Mouse (Mus musculus): ENCODE data around the gene Slc7a1. TPM values are rescaled to one million over a fixed set of nuclear protein-coding genes. Genes with fewer than 3 reads are reported as not detected.

Slc7a1 gene
- total and polyA plus RNA-seq, 3 experiments = 64.1 to 133 (median 80.9) TPM

- no peak for TF ChIP-seq MEF2A (IDR thresholded peaks at IDR 0.05; ENCODE audit: extremely low read depth, insufficient replicate concordance, low read depth, low read length, poor library complexity, severe bottlenecking)
- TF ChIP-seq ZMIZ1 (IDR thresholded peaks at IDR 0.05; ENCODE audit: low read depth, low read length) = no peak
- TF ChIP-seq RAD21 (IDR thresholded peaks at IDR 0.05; ENCODE audit: low read depth, low read length) = peak; percentile 36
- no peak for TF ChIP-seq MYB (IDR thresholded peaks at IDR 0.05; ENCODE audit: low read depth, low read length)
- peak; percentile 98 for TF ChIP-seq ETS1 (IDR thresholded peaks at IDR 0.05; ENCODE audit: low read depth, low read length)
- peak in 1 of 2 experiments; percentile 70; a peak in 2 of 4 replicates for TF ChIP-seq EP300 (IDR thresholded peaks at IDR 0.05; ENCODE audit: low read depth in 1 of 2, low read length in 2 of 2)
- TF ChIP-seq HCFC1 (IDR thresholded peaks at IDR 0.05; ENCODE audit: low read depth, low read length) = peak; percentile 66
- TF ChIP-seq BHLHE40 (IDR thresholded peaks at IDR 0.05; ENCODE audit: borderline replicate concordance, low read depth, low read length) = 0 out of 2 replicates have a peak, but pooled peaks have one; percentile 34
- no peak for TF ChIP-seq MYC (IDR thresholded peaks at IDR 0.05; ENCODE audit: low read depth, low read length)
These were observed 88.9 kb downstream of the Slc7a1 start (continued) for GRCm38 (mm10) chr5:148310790-148311189.

DNA sequence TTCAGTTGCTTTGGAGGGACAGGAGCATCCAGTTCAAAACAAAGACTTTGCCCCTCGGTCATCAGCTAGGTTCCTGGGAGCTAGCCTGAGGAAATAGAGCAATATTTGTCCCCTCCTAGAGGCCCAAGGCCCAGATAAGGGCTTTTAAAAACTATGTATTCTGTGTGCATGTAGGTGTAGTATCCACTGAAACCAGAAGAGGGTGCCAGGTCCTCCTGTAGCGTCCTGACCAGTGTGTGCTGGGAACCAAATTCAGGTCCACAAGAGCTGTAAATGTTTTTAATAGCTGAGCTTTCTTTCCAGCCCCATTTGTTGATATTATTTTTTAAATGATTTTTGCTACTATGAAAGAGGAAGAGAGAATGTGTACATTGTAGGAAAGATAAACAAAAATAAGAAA, 95.6 kb downstream of the Slc7a1 start:
- no peak overlapping the region for H3K9ac ChIP-seq (ENCODE audit: control insufficient read depth, low read depth, low read length, poor library complexity, severe bottlenecking)
- H3K36me3 ChIP-seq (ENCODE audit: control insufficient read depth in 1 of 2, insufficient read depth in 2 of 2, low read length in 2 of 2) = no peaks in the 10 kb centered on the region
- no peak for DNase-seq (ENCODE audit: low read depth, low spot score)
- no peaks in the 10 kb centered on the region for H3K9me3 ChIP-seq (replicated peaks; ENCODE audit: insufficient read depth, low read length)
- H3K79me2 ChIP-seq (ENCODE audit: control insufficient read depth, insufficient read depth, low read length, poor library complexity) = no peaks in the 10 kb centered on the region
- H3K27me3 ChIP-seq (ENCODE audit: control insufficient read depth in 1 of 2, insufficient read depth in 2 of 2, low read length in 2 of 2) = no peaks in the 10 kb centered on the region
- peak; percentile 26; the same call in 1 of the 2 replicates for TF ChIP-seq SMC3 (IDR thresholded peaks at IDR 0.05; ENCODE audit: low read depth, low read length)
- no peak for TF ChIP-seq USF2 (IDR thresholded peaks at IDR 0.05; ENCODE audit: borderline replicate concordance in 1 of 2, insufficient read depth in 1 of 2, low read depth in 1 of 2, low read length in 2 of 2)
- no peak for TF ChIP-seq MYC (IDR thresholded peaks at IDR 0.05; ENCODE audit: low read depth, low read length)
- no peak for TF ChIP-seq MAX (IDR thresholded peaks at IDR 0.05; ENCODE audit: low read length)
- peak in 1 of 3 experiments; percentile 20; a peak in 2 of 6 replicates for TF ChIP-seq CTCF (IDR thresholded peaks at IDR 0.05 in 2 of 3, conservative IDR thresholded peaks at IDR 0.05 in 1 of 3; ENCODE audit: control insufficient read depth in 1 of 3, insufficient read depth in 1 of 3, low read depth in 2 of 3, low read length in 3 of 3, poor library complexity in 1 of 3, severe bottlenecking in 1 of 3)
- TF ChIP-seq POLR2AphosphoS2 (IDR thresholded peaks at IDR 0.05; ENCODE audit: low read length) = no peak
- no peak for TF ChIP-seq E2F4 (IDR thresholded peaks at IDR 0.05; ENCODE audit: borderline replicate concordance, low read depth, low read length)
- TF ChIP-seq ZC3H11A (IDR thresholded peaks at IDR 0.05; ENCODE audit: low read depth, low read length) = no peak
- TF ChIP-seq JUND (IDR thresholded peaks at IDR 0.05; ENCODE audit: low read depth, low read length) = no peak
- no peaks in the 10 kb centered on the region for H3K4me1 ChIP-seq (ENCODE audit: control insufficient read depth in 1 of 2, insufficient read depth in 2 of 2, low read length in 2 of 2)
- no peak overlapping the region for H3K4me3 ChIP-seq (ENCODE audit: control insufficient read depth in 1 of 2, insufficient read depth in 1 of 2, low read depth in 2 of 2, low read length in 2 of 2)
- no peak overlapping the region for H3K27ac ChIP-seq (ENCODE audit: control insufficient read depth, low read depth, low read length)

DNA sequence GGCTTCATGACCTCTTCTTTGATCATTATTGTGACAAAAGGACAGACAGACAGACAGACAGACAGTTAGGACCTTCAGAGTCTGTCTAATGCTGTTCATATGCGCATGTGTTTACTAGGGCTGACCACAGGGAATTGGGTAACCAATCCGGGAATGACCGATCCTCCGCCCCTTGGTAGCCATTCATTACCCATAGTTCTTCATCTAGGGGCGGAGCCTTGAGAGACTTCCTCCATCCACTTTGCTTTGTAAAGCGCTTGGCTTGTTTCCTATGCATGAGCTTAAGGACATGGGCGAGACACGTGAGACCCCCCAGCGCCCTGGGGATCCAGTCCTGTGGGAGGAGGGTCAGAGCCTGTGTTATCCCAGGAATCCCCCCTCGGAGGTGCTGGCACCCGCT, 96.7 kb downstream of the Slc7a1 start:
- H3K36me3 ChIP-seq (ENCODE audit: control insufficient read depth in 1 of 2, insufficient read depth in 2 of 2, low read length in 2 of 2) = no peaks in the 10 kb centered on the region
- TF ChIP-seq ZMIZ1 (IDR thresholded peaks at IDR 0.05; ENCODE audit: low read depth, low read length) (no peak), POLR2AphosphoS5 (IDR thresholded peaks at IDR 0.05; ENCODE audit: borderline replicate concordance, low read depth, low read length) (no peak), CTCF (IDR thresholded peaks at IDR 0.05 in 2 of 3, conservative IDR thresholded peaks at IDR 0.05 in 1 of 3; ENCODE audit: control insufficient read depth in 1 of 3, insufficient read depth in 1 of 3, low read depth in 2 of 3, low read length in 3 of 3, poor library complexity in 1 of 3, severe bottlenecking in 1 of 3) (no peak)
- H3K4me3 ChIP-seq (ENCODE audit: control insufficient read depth in 1 of 2, insufficient read depth in 1 of 2, low read depth in 2 of 2, low read length in 2 of 2) = no peak overlapping the region
- H3K9me3 ChIP-seq (replicated peaks; ENCODE audit: insufficient read depth, low read length) = no peaks in the 10 kb centered on the region
- H3K27ac ChIP-seq (ENCODE audit: control insufficient read depth, low read depth, low read length) = no peak overlapping the region
- H3K4me1 ChIP-seq (ENCODE audit: control insufficient read depth in 1 of 2, insufficient read depth in 2 of 2, low read length in 2 of 2) = no peaks in the 10 kb centered on the region
- H3K79me2 ChIP-seq (ENCODE audit: control insufficient read depth, insufficient read depth, low read length, poor library complexity) = no peaks in the 10 kb centered on the region
- no peak for DNase-seq (ENCODE audit: low read depth, low spot score)
- no peak overlapping the region for H3K9ac ChIP-seq (ENCODE audit: control insufficient read depth, low read depth, low read length, poor library complexity, severe bottlenecking)
- H3K27me3 ChIP-seq (ENCODE audit: control insufficient read depth in 1 of 2, insufficient read depth in 2 of 2, low read length in 2 of 2) = no peaks in the 10 kb centered on the region

Data from MEL (cell line).